Comparison of ENCODE assay signal across 12 mouse cellular contexts in the genomic region with DNA sequence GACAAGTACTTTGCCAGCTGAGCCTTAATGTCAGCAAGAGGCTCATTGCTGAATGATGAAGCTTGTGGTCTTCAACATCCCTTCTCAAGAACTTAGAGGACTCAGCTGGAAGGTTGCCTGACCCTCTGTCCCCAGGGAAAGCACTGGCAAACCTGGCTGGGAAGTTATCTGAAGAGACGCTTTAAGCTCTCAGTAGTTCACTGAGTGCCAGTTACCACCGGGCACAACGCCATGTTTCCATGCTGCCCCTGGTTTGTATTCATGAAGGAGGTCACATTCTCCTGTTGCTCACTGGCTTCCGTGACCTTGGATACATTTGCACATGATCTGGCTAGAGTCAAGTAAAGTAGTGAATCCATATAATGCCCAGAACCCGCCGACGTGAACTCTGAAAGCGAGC. TPM values are rescaled to one million over a fixed set of nuclear protein-coding genes. Genes with fewer than 3 reads are reported as not detected.
DNase-seq lines count a peak whose midpoint lies in the region; ATAC-seq lines count a peak whose summit lies in the region.
"Had no signal": no experiment of that assay in that cellular context is flagged by ENCODE, and none has a peak within 500 bp of the region (broad histone marks: within the 10 kb centered on the region; RNA-seq: fewer than 3 reads in every experiment).

No protein-coding gene starts in this region.

- 83% methylated on average over 8 of the region's 8 CpGs for WGBS in heart, embryonic 11.5 days (ENCODE audit: insufficient replicate concordance)
- WGBS in heart, embryonic 16.5 days, result 47% methylated on average over 8 of the region's 8 CpGs

- H3K4me3 ChIP-seq in heart, embryonic 11.5 days (ENCODE audit: low read depth, low read length), result no peak overlapping the region
- H3K4me3 ChIP-seq in heart, embryonic 16.5 days (ENCODE audit: low read length), result no peak overlapping the region

- H3K27me3 ChIP-seq in heart, embryonic 11.5 days (ENCODE audit: control insufficient read depth, insufficient read depth, low read length), result no peaks in the 10 kb centered on the region
- H3K27me3 ChIP-seq in heart, embryonic 16.5 days (ENCODE audit: control insufficient read depth, insufficient read depth, low read length), result no peaks in the 10 kb centered on the region

- no peak overlapping the region for H3K4me2 ChIP-seq in heart, embryonic 11.5 days
- no peak overlapping the region for H3K4me2 ChIP-seq in heart, embryonic 16.5 days (ENCODE audit: low read depth, low read length)

- no peak for ATAC-seq in heart, embryonic 11.5 days (replicated peaks; ENCODE audit: insufficient number of reproducible peaks, low FRiP score, low TSS enrichment)
- ATAC-seq in heart, embryonic 16.5 days (replicated peaks; ENCODE audit: extremely low read depth, insufficient read depth, low FRiP score), result peak; percentile 91
- ATAC-seq: inflammation-experienced regulatory T-cells, adult 6 months had no signal

- no peak overlapping the region for H3K27ac ChIP-seq in heart, embryonic 11.5 days (ENCODE audit: low read depth, low read length)
- peak overlapping the region; percentile 79 for H3K27ac ChIP-seq in heart, embryonic 16.5 days (ENCODE audit: low read length)

- no peak overlapping the region for H3K9ac ChIP-seq in heart, embryonic 11.5 days (ENCODE audit: low read depth, low read length)
- no peak overlapping the region for H3K9ac ChIP-seq in heart, embryonic 16.5 days (ENCODE audit: low read length)

- H3K9me3 ChIP-seq in heart, embryonic 11.5 days (replicated peaks; ENCODE audit: control insufficient read depth, low read length), result no peaks in the 10 kb centered on the region
- H3K9me3 ChIP-seq in heart, embryonic 16.5 days (replicated peaks; ENCODE audit: control insufficient read depth, low read length), result no peaks in the 10 kb centered on the region

- no peaks in the 10 kb centered on the region for H3K36me3 ChIP-seq in heart, embryonic 11.5 days (ENCODE audit: control insufficient read depth, insufficient read depth, low read length)
- no peaks in the 10 kb centered on the region for H3K36me3 ChIP-seq in heart, embryonic 16.5 days (ENCODE audit: control insufficient read depth, insufficient read depth)

- no peaks in the 10 kb centered on the region for H3K4me1 ChIP-seq in heart, embryonic 11.5 days (ENCODE audit: control insufficient read depth, insufficient read depth, low read length)
- H3K4me1 ChIP-seq in heart, embryonic 16.5 days (ENCODE audit: control insufficient read depth, insufficient read depth, low read length), result no peaks in the 10 kb centered on the region

- DNase-seq in heart, adult 11 months, result peak; percentile 99
- DNase-seq in right cerebral cortex, postnatal 4 days, result peak; percentile 29
- DNase-seq in right cerebral cortex, postnatal 14 days, result no peak
- peak; percentile 73 for DNase-seq in skeletal muscle tissue, adult 2 months (ENCODE audit: low read depth, low spot score)
- no peak for DNase-seq in thymus, postnatal 25 days
- DNase-seq in urinary bladder, adult 2 months (ENCODE audit: low spot score), result no peak
- DNase-seq: cerebellum, adult 11 months; layer of hippocampus, adult 9-11 months; retina, postnatal 1 day had no signal

RNA-seq across cellular contexts. Expression of a gene that starts 20.1 kb away (rescaled TPM):
- 45.6 and 47.0 TPM in 2 replicates for polyA plus RNA-seq in heart, embryonic 11.5 days (2014; fragmentation: Nextera tagmentation; extraction: Ambion mirVana)
- polyA plus RNA-seq in heart, embryonic 16.5 days (2015; fragmentation: Nextera tagmentation; extraction: Ambion mirVana), result 34.6 and 34.9 TPM in 2 replicates
- 19.1 and 19.8 TPM in 2 replicates for polyA plus RNA-seq in urinary bladder, adult 2 months (2012; rRNA removed)

Comparison
In these comparisons a context has a peak if more than half of its experiments do, and no peak if none do; other contexts are left out.
1. DNase-seq: peak in heart, adult 11 months (single experiment), right cerebral cortex, postnatal 4 days (single experiment) and skeletal muscle tissue, adult 2 months (single experiment); none in right cerebral cortex, postnatal 14 days (single experiment), thymus, postnatal 25 days (single experiment) and urinary bladder, adult 2 months (single experiment).